Mouse (Mus musculus) gastrocnemius, postnatal 10 days (tissue): ENCODE data around the gene Nr0b2. TPM values are rescaled to one million over a fixed set of nuclear protein-coding genes. Genes with fewer than 3 reads are reported as not detected.

Experiments
- microRNA-seq, 2 experiments: library from miRNA; unstranded; fragments of <30 nt; microRNA quantifications; one replicate each; pipeline ENCODE4 v1.2.0; 2021
- total RNA-seq, 2 experiments: library from RNA; stranded (reverse); gene quantifications; 2 replicates each; pipeline ENCODE4 v1.2.3; 2021

Gene Nr0b2
- total RNA-seq, 2 experiments from 2014 or later: 0.23 TPM; not detected in 1

Small RNA genes within 50 kb of the gene (microRNA-seq; reads per million reads assigned to microRNA genes)
- 0 reads per million in 2 experiments for gene Gm23158

Other genes with a start within 250 kb of the Nr0b2 start
- 10 to 100 TPM; 48.9 to 49.0 TPM for gene Wdtc1, start 199.9 kb upstream of the Nr0b2 start, total RNA-seq
- 10 to 100 TPM; 17.0 to 22.7 TPM for gene Slc9a1, start 183.7 kb upstream of the Nr0b2 start, total RNA-seq
- gene Tent5b, start 73.2 kb upstream of the Nr0b2 start, total RNA-seq: under 1 TPM; 0.18 to 0.38 TPM
- 1 to 10 TPM; 2.2 to 2.7 TPM for gene Trnp1, start 54.8 kb upstream of the Nr0b2 start, total RNA-seq
- gene Kdf1, start 34.4 kb upstream of the Nr0b2 start, total RNA-seq: not detected
- gene Nudc, start 7.4 kb upstream of the Nr0b2 start, total RNA-seq: 10 to 100 TPM; 53.3 to 62.3 TPM
- gene Gpatch3, start 21.4 kb downstream of the Nr0b2 start, total RNA-seq: 1 to 10 TPM; 4.6 to 5.1 TPM
- gene Gpn2, start 31.0 kb downstream of the Nr0b2 start, total RNA-seq: 1 to 10 TPM; 5.6 TPM
- gene Sfn, start 48.8 kb downstream of the Nr0b2 start, total RNA-seq: 1 to 10 TPM; 1.6 TPM
- gene Zdhhc18, start 96.8 kb downstream of the Nr0b2 start, total RNA-seq: 10 to 100 TPM; 21.6 to 27.6 TPM
- 10 to 100 TPM; 10.2 to 10.6 TPM for gene Pigv, start 119.3 kb downstream of the Nr0b2 start, total RNA-seq
- gene Arid1a, start 203.4 kb downstream of the Nr0b2 start, total RNA-seq: 10 to 100 TPM; 33.5 to 44.1 TPM